Mouse (Mus musculus): ENCODE results near the gene Pkp3. TPM values are rescaled to one million over a fixed set of nuclear protein-coding genes. Genes with fewer than 3 reads are reported as not detected.

The Pkp3 gene
- polyA plus RNA-seq, 1 experiment from 2014 or later, result 150 TPM

GRCm38 (mm10) chr7:141046931-141047580 is 31.0 kb upstream of the Pkp3 start:
- H3K27ac ChIP-seq, result peak overlapping the region; percentile 91
- peak overlapping the region; percentile 66 for H3K4me2 ChIP-seq
- H3K4me1 ChIP-seq, result peaks cover 23% of the 10 kb centered on the region
- no peak overlapping the region for H3K9ac ChIP-seq
- H3K4me3 ChIP-seq, result peak overlapping the region; percentile 5; the same call in 1 of the 2 replicates
- no peaks in the 10 kb centered on the region for H3K36me3 ChIP-seq
- 49% methylated on average over 6 of the region's 6 CpGs for WGBS
- H3K9me3 ChIP-seq, result no peaks in the 10 kb centered on the region
- no peaks in the 10 kb centered on the region for H3K27me3 ChIP-seq
- no peak for ATAC-seq (ENCODE audit: insufficient number of reproducible peaks, low FRiP score, low TSS enrichment, low read depth)

GRCm38 (mm10) chr7:141047581-141048225 is 30.3 kb upstream of the Pkp3 start:
- Histone ChIP-seq H3K4me1 (peaks cover 19% of the 10 kb centered on the region), H3K27me3 (no peaks in the 10 kb centered on the region), H3K4me2 (peak overlapping the region; percentile 66), H3K36me3 (no peaks in the 10 kb centered on the region), H3K9me3 (no peaks in the 10 kb centered on the region), H3K9ac (no peak overlapping the region), H3K27ac (peak overlapping the region; percentile 94), H3K4me3 (peak overlapping the region; percentile 34)
- peak; percentile 86 for ATAC-seq (ENCODE audit: insufficient number of reproducible peaks, low FRiP score, low TSS enrichment, low read depth)
- WGBS, result 7% methylated on average over 15 of the region's 19 CpGs

GRCm38 (mm10) chr7:141048226-141049218 is 29.5 kb upstream of the Pkp3 start:
- Histone ChIP-seq H3K4me1 (peaks cover 16% of the 10 kb centered on the region), H3K27ac (peak overlapping the region; percentile 94), H3K36me3 (no peaks in the 10 kb centered on the region), H3K4me3 (peak overlapping the region; percentile 34), H3K4me2 (peak overlapping the region; percentile 66), H3K27me3 (no peaks in the 10 kb centered on the region), H3K9ac (no peak overlapping the region), H3K9me3 (no peaks in the 10 kb centered on the region)
- ATAC-seq (ENCODE audit: insufficient number of reproducible peaks, low FRiP score, low TSS enrichment, low read depth), result peak; percentile 87
- 11% methylated on average over 21 of the region's 21 CpGs for WGBS

- Histone ChIP-seq H3K4me2 (no peak overlapping the region), H3K4me1 (peaks cover 16% of the 10 kb centered on the region), H3K9ac (no peak overlapping the region), H3K36me3 (no peaks in the 10 kb centered on the region), H3K27me3 (no peaks in the 10 kb centered on the region), H3K9me3 (no peaks in the 10 kb centered on the region), H3K27ac (no peak overlapping the region), H3K4me3 (no peak overlapping the region)
- ATAC-seq (ENCODE audit: insufficient number of reproducible peaks, low FRiP score, low TSS enrichment, low read depth), result no peak
- WGBS, result 70% methylated on average over 2 of the region's 2 CpGs
These were observed 28.7 kb upstream of the Pkp3 start for GRCm38 (mm10) chr7:141049326-141049725.

GRCm38 (mm10) chr7:141051060-141051685 is 26.8 kb upstream of the Pkp3 start:
- H3K27ac ChIP-seq, result no peak overlapping the region
- H3K4me1 ChIP-seq, result peaks cover 16% of the 10 kb centered on the region
- no peak overlapping the region for H3K4me3 ChIP-seq
- no peaks in the 10 kb centered on the region for H3K27me3 ChIP-seq
- no peak for ATAC-seq (ENCODE audit: insufficient number of reproducible peaks, low FRiP score, low TSS enrichment, low read depth)
- no peak overlapping the region for H3K9ac ChIP-seq
- H3K36me3 ChIP-seq, result no peaks in the 10 kb centered on the region
- WGBS, result 63% methylated on average over 17 of the region's 17 CpGs
- no peak overlapping the region for H3K4me2 ChIP-seq
- no peaks in the 10 kb centered on the region for H3K9me3 ChIP-seq

GRCm38 (mm10) chr7:141052016-141052415 is 26.0 kb upstream of the Pkp3 start:
- Histone ChIP-seq H3K4me3 (no peak overlapping the region), H3K4me2 (no peak overlapping the region), H3K27me3 (no peaks in the 10 kb centered on the region), H3K9me3 (no peaks in the 10 kb centered on the region), H3K4me1 (peaks cover 11% of the 10 kb centered on the region), H3K36me3 (no peaks in the 10 kb centered on the region), H3K27ac (no peak overlapping the region), H3K9ac (no peak overlapping the region)
- WGBS, result 88% methylated on average over 4 of the region's 4 CpGs
- no peak for ATAC-seq (ENCODE audit: insufficient number of reproducible peaks, low FRiP score, low TSS enrichment, low read depth)

GRCm38 (mm10) chr7:141052421-141052820 is 25.6 kb upstream of the Pkp3 start:
- 75% methylated on average over 2 of the region's 2 CpGs for WGBS
- no peak overlapping the region for H3K27ac ChIP-seq
- no peak for ATAC-seq (ENCODE audit: insufficient number of reproducible peaks, low FRiP score, low TSS enrichment, low read depth)

GRCm38 (mm10) chr7:141055785-141056184 is 22.2 kb upstream of the Pkp3 start:
- 73% methylated on average over 4 of the region's 4 CpGs for WGBS
- H3K4me1 ChIP-seq, result peaks cover 8% of the 10 kb centered on the region
- no peak overlapping the region for H3K9ac ChIP-seq
- H3K36me3 ChIP-seq, result no peaks in the 10 kb centered on the region
- no peak overlapping the region for H3K4me2 ChIP-seq
- no peak for ATAC-seq (ENCODE audit: insufficient number of reproducible peaks, low FRiP score, low TSS enrichment, low read depth)
- H3K27ac ChIP-seq, result no peak overlapping the region
- no peaks in the 10 kb centered on the region for H3K9me3 ChIP-seq
- no peaks in the 10 kb centered on the region for H3K27me3 ChIP-seq
- H3K4me3 ChIP-seq, result no peak overlapping the region

More at GRCm38 (mm10) chr7:141052421-141052820, 25.6 kb upstream of the Pkp3 start:
- Histone ChIP-seq H3K9me3 (no peaks in the 10 kb centered on the region), H3K4me2 (no peak overlapping the region), H3K27me3 (no peaks in the 10 kb centered on the region), H3K9ac (no peak overlapping the region), H3K4me3 (no peak overlapping the region), H3K36me3 (no peaks in the 10 kb centered on the region), H3K4me1 (peaks cover 7% of the 10 kb centered on the region)

- 87% methylated on average over 6 of the region's 6 CpGs for WGBS
- Histone ChIP-seq H3K36me3 (no peaks in the 10 kb centered on the region), H3K4me3 (no peak overlapping the region), H3K9me3 (no peaks in the 10 kb centered on the region), H3K27ac (no peak overlapping the region), H3K9ac (no peak overlapping the region), H3K4me1 (peaks cover 19% of the 10 kb centered on the region), H3K4me2 (no peak overlapping the region), H3K27me3 (no peaks in the 10 kb centered on the region)
- no peak for ATAC-seq (ENCODE audit: insufficient number of reproducible peaks, low FRiP score, low TSS enrichment, low read depth)
These were observed 21.0 kb upstream of the Pkp3 start for GRCm38 (mm10) chr7:141056976-141057375.

GRCm38 (mm10) chr7:141057541-141057940 is 20.5 kb upstream of the Pkp3 start:
- H3K27ac ChIP-seq, result no peak overlapping the region
- H3K4me3 ChIP-seq, result no peak overlapping the region
- 0 out of 2 replicates have a peak, but pooled peaks cover 3% of the 10 kb centered on the region for H3K36me3 ChIP-seq
- H3K4me2 ChIP-seq, result no peak overlapping the region
- 92% methylated on average over 1 of the region's 1 CpGs for WGBS
- no peak overlapping the region for H3K9ac ChIP-seq
- no peaks in the 10 kb centered on the region for H3K9me3 ChIP-seq
- H3K27me3 ChIP-seq, result no peaks in the 10 kb centered on the region
- ATAC-seq (ENCODE audit: insufficient number of reproducible peaks, low FRiP score, low TSS enrichment, low read depth), result no peak
- H3K4me1 ChIP-seq, result peaks cover 25% of the 10 kb centered on the region

GRCm38 (mm10) chr7:141058601-141059341 is 19.2 kb upstream of the Pkp3 start:
- H3K27ac ChIP-seq, result no peak overlapping the region
- 89% methylated on average over 14 of the region's 14 CpGs for WGBS
- no peak overlapping the region for H3K4me3 ChIP-seq
- no peaks in the 10 kb centered on the region for H3K9me3 ChIP-seq
- ATAC-seq (ENCODE audit: insufficient number of reproducible peaks, low FRiP score, low TSS enrichment, low read depth), result no peak
- 0 out of 2 replicates have a peak, but pooled peaks cover 3% of the 10 kb centered on the region for H3K36me3 ChIP-seq
- H3K9ac ChIP-seq, result no peak overlapping the region
- no peaks in the 10 kb centered on the region for H3K27me3 ChIP-seq
- H3K4me2 ChIP-seq, result no peak overlapping the region
- H3K4me1 ChIP-seq, result peaks cover 28% of the 10 kb centered on the region

Measured in limb, embryonic 15.5 days (tissue).